Mouse (Mus musculus): ENCODE measurements around the gene H3f3b. TPM values are rescaled to one million over a fixed set of nuclear protein-coding genes. Genes with fewer than 3 reads are reported as not detected.

H3f3b gene
- polyA plus RNA-seq, 1 experiment from 2014 or later = 684 TPM

- no peaks in the 10 kb centered on the region for H3K9me3 ChIP-seq (ENCODE audit: control insufficient read depth, low read length)
- peaks cover 23% of the 10 kb centered on the region for H3K36me3 ChIP-seq (ENCODE audit: control insufficient read depth, insufficient read depth, low read length)
- no peak overlapping the region for H3K27ac ChIP-seq (replicated peaks in 1 of 2; ENCODE audit: control insufficient read depth in 1 of 2, insufficient read depth in 1 of 2, low read depth in 2 of 2, low read length in 2 of 2)
- H3K27me3 ChIP-seq (ENCODE audit: control insufficient read depth, insufficient read depth, low read length) = no peaks in the 10 kb centered on the region
- WGBS = 85% methylated on average over 12 of the region's 12 CpGs
- H3K4me1 ChIP-seq (ENCODE audit: control insufficient read depth in 2 of 2, insufficient read depth in 2 of 2, low read length in 2 of 2) = no peaks in the 10 kb centered on the region; a peak in 1 of 4 replicates
- no peak overlapping the region for H3K4me3 ChIP-seq (ENCODE audit: control insufficient read depth in 1 of 2, insufficient read depth in 1 of 2, low read depth in 1 of 2, low read length in 2 of 2)
- no peak overlapping the region for H3K9ac ChIP-seq (ENCODE audit: low read length)
- ATAC-seq (ENCODE audit: insufficient number of reproducible peaks, insufficient read depth, low FRiP score, low read depth) = no peak
- H3K4me2 ChIP-seq (ENCODE audit: low read length) = no peak overlapping the region
Observed at GRCm38 (mm10) chr11:116065345-116065744, 37.6 kb upstream of the H3f3b start.

DNA sequence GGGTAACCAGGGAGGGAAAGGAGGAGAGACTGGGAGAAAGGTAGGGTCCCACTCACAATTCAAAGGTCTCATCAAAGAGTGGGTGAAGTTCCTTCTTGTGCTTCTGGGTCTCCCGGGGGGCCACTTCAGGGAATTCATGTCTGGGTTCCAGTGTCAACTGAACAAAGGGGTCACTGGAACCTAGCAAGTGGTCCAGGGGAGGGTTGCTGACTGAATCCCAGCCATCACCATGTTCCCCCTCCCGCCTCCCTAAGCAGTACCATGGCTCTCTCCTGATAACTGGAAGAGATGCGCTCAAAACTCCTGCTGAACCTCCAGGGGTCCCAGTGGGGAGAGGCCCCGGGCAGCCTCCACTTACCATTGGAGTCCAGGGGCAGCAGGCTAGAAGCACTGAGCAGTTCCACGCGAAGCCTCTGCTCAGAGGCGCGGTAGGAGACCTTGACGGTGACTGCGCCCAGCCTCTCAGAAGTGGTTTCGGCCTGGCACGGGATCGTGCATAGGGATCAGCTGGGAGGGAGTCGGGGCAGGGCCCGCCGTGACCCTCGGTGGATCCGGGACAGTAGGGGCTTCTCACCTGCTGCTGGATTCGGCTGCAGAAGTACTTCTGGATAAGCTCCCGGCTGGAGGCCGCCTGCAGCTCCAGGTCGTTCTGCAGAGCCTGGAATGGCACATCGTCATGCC lies 36.6 kb upstream of the H3f3b start:
- Histone ChIP-seq H3K4me1 (ENCODE audit: control insufficient read depth in 2 of 2, insufficient read depth in 2 of 2, low read length in 2 of 2) (no peaks in the 10 kb centered on the region; a peak in 1 of 4 replicates), H3K4me2 (ENCODE audit: low read length) (no peak overlapping the region), H3K36me3 (ENCODE audit: control insufficient read depth, insufficient read depth, low read length) (peaks cover 33% of the 10 kb centered on the region), H3K27me3 (ENCODE audit: control insufficient read depth, insufficient read depth, low read length) (no peaks in the 10 kb centered on the region), H3K4me3 (ENCODE audit: control insufficient read depth in 1 of 2, insufficient read depth in 1 of 2, low read depth in 1 of 2, low read length in 2 of 2) (no peak overlapping the region), H3K27ac (replicated peaks in 1 of 2; ENCODE audit: control insufficient read depth in 1 of 2, insufficient read depth in 1 of 2, low read depth in 2 of 2, low read length in 2 of 2) (no peak overlapping the region), H3K9ac (ENCODE audit: low read length) (no peak overlapping the region), H3K9me3 (ENCODE audit: control insufficient read depth, low read length) (no peaks in the 10 kb centered on the region)
- 57% methylated on average over 23 of the region's 23 CpGs for WGBS
- ATAC-seq (ENCODE audit: insufficient number of reproducible peaks, insufficient read depth, low FRiP score, low read depth) = no peak

GRCm38 (mm10) chr11:116063562-116063961 lies 35.8 kb upstream of the H3f3b start:
- H3K36me3 ChIP-seq (ENCODE audit: control insufficient read depth, insufficient read depth, low read length) = peaks cover 41% of the 10 kb centered on the region
- H3K4me2 ChIP-seq (ENCODE audit: low read length) = no peak overlapping the region
- no peak overlapping the region for H3K27ac ChIP-seq (replicated peaks in 1 of 2; ENCODE audit: control insufficient read depth in 1 of 2, insufficient read depth in 1 of 2, low read depth in 2 of 2, low read length in 2 of 2)
- no peak overlapping the region for H3K4me3 ChIP-seq (ENCODE audit: control insufficient read depth in 1 of 2, insufficient read depth in 1 of 2, low read depth in 1 of 2, low read length in 2 of 2)
- no peaks in the 10 kb centered on the region for H3K27me3 ChIP-seq (ENCODE audit: control insufficient read depth, insufficient read depth, low read length)
- 55% methylated on average over 13 of the region's 13 CpGs for WGBS
- no peaks in the 10 kb centered on the region; a peak in 1 of 4 replicates for H3K4me1 ChIP-seq (ENCODE audit: control insufficient read depth in 2 of 2, insufficient read depth in 2 of 2, low read length in 2 of 2)
- no peak overlapping the region for H3K9ac ChIP-seq (ENCODE audit: low read length)
- ATAC-seq (ENCODE audit: insufficient number of reproducible peaks, insufficient read depth, low FRiP score, low read depth) = no peak
- no peaks in the 10 kb centered on the region for H3K9me3 ChIP-seq (ENCODE audit: control insufficient read depth, low read length)

GRCm38 (mm10) chr11:116062521-116062920 lies 34.8 kb upstream of the H3f3b start:
- no peak overlapping the region for H3K9ac ChIP-seq (ENCODE audit: low read length)
- no peaks in the 10 kb centered on the region for H3K27me3 ChIP-seq (ENCODE audit: control insufficient read depth, insufficient read depth, low read length)
- 69% methylated on average over 8 of the region's 8 CpGs for WGBS
- no peak overlapping the region for H3K27ac ChIP-seq (replicated peaks in 1 of 2; ENCODE audit: control insufficient read depth in 1 of 2, insufficient read depth in 1 of 2, low read depth in 2 of 2, low read length in 2 of 2)
- H3K4me1 ChIP-seq (ENCODE audit: control insufficient read depth in 2 of 2, insufficient read depth in 2 of 2, low read length in 2 of 2) = peaks cover 3 to 5% of the 10 kb centered on the region in 2 experiments; a peak in 3 of 4 replicates
- peaks cover 51% of the 10 kb centered on the region for H3K36me3 ChIP-seq (ENCODE audit: control insufficient read depth, insufficient read depth, low read length)
- no peak overlapping the region for H3K4me3 ChIP-seq (ENCODE audit: control insufficient read depth in 1 of 2, insufficient read depth in 1 of 2, low read depth in 1 of 2, low read length in 2 of 2)
- no peak overlapping the region for H3K4me2 ChIP-seq (ENCODE audit: low read length)
- no peaks in the 10 kb centered on the region for H3K9me3 ChIP-seq (ENCODE audit: control insufficient read depth, low read length)
- ATAC-seq (ENCODE audit: insufficient number of reproducible peaks, insufficient read depth, low FRiP score, low read depth) = no peak

DNA sequence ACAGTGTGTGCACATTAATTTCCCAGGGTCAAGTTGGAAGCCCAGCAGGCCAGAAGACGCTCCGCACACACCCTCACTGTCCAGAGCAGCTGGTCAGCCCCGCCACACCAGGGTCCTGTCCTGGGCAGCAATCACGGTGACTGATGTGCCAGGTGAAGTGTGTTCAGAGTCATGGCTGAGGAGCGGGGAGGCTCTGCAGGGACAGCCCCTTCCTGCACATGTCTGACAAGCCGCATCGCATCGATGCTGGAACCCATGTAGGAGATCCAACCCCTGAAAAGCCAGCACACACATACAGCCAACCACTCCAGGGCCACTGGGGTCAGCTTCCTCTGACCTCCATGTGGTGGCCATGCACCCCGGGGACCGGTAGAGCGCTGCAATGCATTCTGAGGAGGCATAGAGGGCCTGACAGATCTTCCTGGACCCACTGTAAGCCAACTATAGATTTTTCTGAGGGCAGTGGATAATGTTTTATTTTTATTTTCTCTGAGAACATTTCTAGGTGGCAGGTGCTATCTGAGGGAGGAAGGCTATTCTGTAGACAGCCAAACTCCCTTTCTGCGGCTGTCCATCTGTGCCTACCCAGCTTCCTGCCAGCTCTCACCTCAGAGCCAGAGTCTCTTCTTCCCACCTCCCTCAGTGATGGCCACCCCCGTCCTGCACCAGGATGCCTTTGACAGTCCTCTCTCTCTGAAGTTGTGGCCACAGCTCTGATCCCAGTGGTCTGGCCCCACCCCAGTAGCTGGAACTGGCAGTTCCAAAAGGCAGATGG lies 34.1 kb upstream of the H3f3b start:
- H3K27me3 ChIP-seq (ENCODE audit: control insufficient read depth, insufficient read depth, low read length) = no peaks in the 10 kb centered on the region
- H3K4me3 ChIP-seq (ENCODE audit: control insufficient read depth in 1 of 2, insufficient read depth in 1 of 2, low read depth in 1 of 2, low read length in 2 of 2) = no peak overlapping the region
- peaks cover 58% of the 10 kb centered on the region for H3K36me3 ChIP-seq (ENCODE audit: control insufficient read depth, insufficient read depth, low read length)
- 89% methylated on average over 13 of the region's 13 CpGs for WGBS
- peaks cover 10 to 12% of the 10 kb centered on the region in 2 experiments for H3K4me1 ChIP-seq (ENCODE audit: control insufficient read depth in 2 of 2, insufficient read depth in 2 of 2, low read length in 2 of 2)
- no peak overlapping the region for H3K27ac ChIP-seq (replicated peaks in 1 of 2; ENCODE audit: control insufficient read depth in 1 of 2, insufficient read depth in 1 of 2, low read depth in 2 of 2, low read length in 2 of 2)
- H3K9ac ChIP-seq (ENCODE audit: low read length) = no peak overlapping the region
- ATAC-seq (ENCODE audit: insufficient number of reproducible peaks, insufficient read depth, low FRiP score, low read depth) = no peak
- no peaks in the 10 kb centered on the region for H3K9me3 ChIP-seq (ENCODE audit: control insufficient read depth, low read length)
- no peak overlapping the region for H3K4me2 ChIP-seq (ENCODE audit: low read length)

GRCm38 (mm10) chr11:116060596-116060995 lies 32.8 kb upstream of the H3f3b start:
- Histone ChIP-seq H3K27ac (replicated peaks in 1 of 2; ENCODE audit: control insufficient read depth in 1 of 2, insufficient read depth in 1 of 2, low read depth in 2 of 2, low read length in 2 of 2) (no peak overlapping the region), H3K4me3 (ENCODE audit: control insufficient read depth in 1 of 2, insufficient read depth in 1 of 2, low read depth in 1 of 2, low read length in 2 of 2) (no peak overlapping the region), H3K27me3 (ENCODE audit: control insufficient read depth, insufficient read depth, low read length) (no peaks in the 10 kb centered on the region), H3K36me3 (ENCODE audit: control insufficient read depth, insufficient read depth, low read length) (peaks cover 70% of the 10 kb centered on the region), H3K4me1 (ENCODE audit: control insufficient read depth in 2 of 2, insufficient read depth in 2 of 2, low read length in 2 of 2) (peaks cover 13 to 16% of the 10 kb centered on the region in 2 experiments), H3K9ac (ENCODE audit: low read length) (no peak overlapping the region), H3K4me2 (ENCODE audit: low read length) (no peak overlapping the region), H3K9me3 (ENCODE audit: control insufficient read depth, low read length) (no peaks in the 10 kb centered on the region)
- 83% methylated on average over 9 of the region's 9 CpGs for WGBS
- no peak for ATAC-seq (ENCODE audit: insufficient number of reproducible peaks, insufficient read depth, low FRiP score, low read depth)

GRCm38 (mm10) chr11:116059691-116060025 lies 31.9 kb upstream of the H3f3b start:
- no peak overlapping the region for H3K4me2 ChIP-seq (ENCODE audit: low read length)
- no peaks in the 10 kb centered on the region for H3K9me3 ChIP-seq (ENCODE audit: control insufficient read depth, low read length)
- peaks cover 80% of the 10 kb centered on the region for H3K36me3 ChIP-seq (ENCODE audit: control insufficient read depth, insufficient read depth, low read length)
- ATAC-seq (ENCODE audit: insufficient number of reproducible peaks, insufficient read depth, low FRiP score, low read depth) = no peak
- H3K27ac ChIP-seq (replicated peaks in 1 of 2; ENCODE audit: control insufficient read depth in 1 of 2, insufficient read depth in 1 of 2, low read depth in 2 of 2, low read length in 2 of 2) = no peak overlapping the region
- peaks cover 13 to 16% of the 10 kb centered on the region in 2 experiments for H3K4me1 ChIP-seq (ENCODE audit: control insufficient read depth in 2 of 2, insufficient read depth in 2 of 2, low read length in 2 of 2)
- WGBS = 94% methylated on average over 11 of the region's 11 CpGs
- H3K4me3 ChIP-seq (ENCODE audit: control insufficient read depth in 1 of 2, insufficient read depth in 1 of 2, low read depth in 1 of 2, low read length in 2 of 2) = no peak overlapping the region
- H3K27me3 ChIP-seq (ENCODE audit: control insufficient read depth, insufficient read depth, low read length) = no peaks in the 10 kb centered on the region
- no peak overlapping the region for H3K9ac ChIP-seq (ENCODE audit: low read length)

Measured in heart, embryonic 14.5 days (tissue).